Mouse (Mus musculus) skeletal muscle tissue, adult 2 months (tissue): Measurements from ENCODE around the gene Inpp4b.

Experiments used
- DNase-seq: peaks from one replicate; pipeline ENCODE4 v3.0.0-alpha.2; 2012; ENCODE audit warnings: low read depth, low spot score

Gene Inpp4b

GRCm38 (mm10) chr8:81703571-81704365 is 361.4 kb downstream of the Inpp4b start:
- no peak for DNase-seq

GRCm38 (mm10) chr8:81707436-81707835 is 365.1 kb downstream of the Inpp4b start:
- no peak for DNase-seq

GRCm38 (mm10) chr8:81731332-81731731 is 389.0 kb downstream of the Inpp4b start:
- no peak for DNase-seq

DNA sequence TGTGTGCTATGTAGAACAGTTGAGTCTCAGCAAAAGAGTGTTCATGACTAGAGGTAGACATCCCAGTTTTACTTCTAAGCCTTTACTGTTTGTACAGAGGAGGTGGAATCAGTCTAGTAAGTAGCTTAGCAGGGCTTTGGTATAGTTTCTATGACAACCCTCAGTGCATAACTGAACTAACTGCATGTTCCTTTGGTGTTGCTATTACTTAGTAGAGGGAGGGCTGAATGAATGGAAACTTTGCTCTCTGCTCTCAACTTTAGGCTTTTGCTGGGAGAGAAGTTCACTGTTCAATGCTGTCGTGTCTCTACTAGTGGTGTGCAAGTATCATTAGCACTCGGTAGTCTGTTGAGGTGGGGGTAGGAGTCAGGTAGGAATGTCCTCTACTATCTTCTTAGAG is 393.3 kb downstream of the Inpp4b start:
- no peak for DNase-seq

GRCm38 (mm10) chr8:81736103-81736502 is 393.7 kb downstream of the Inpp4b start:
- no peak for DNase-seq

GRCm38 (mm10) chr8:81742588-81742987 is 400.2 kb downstream of the Inpp4b start:
- DNase-seq = no peak

DNA sequence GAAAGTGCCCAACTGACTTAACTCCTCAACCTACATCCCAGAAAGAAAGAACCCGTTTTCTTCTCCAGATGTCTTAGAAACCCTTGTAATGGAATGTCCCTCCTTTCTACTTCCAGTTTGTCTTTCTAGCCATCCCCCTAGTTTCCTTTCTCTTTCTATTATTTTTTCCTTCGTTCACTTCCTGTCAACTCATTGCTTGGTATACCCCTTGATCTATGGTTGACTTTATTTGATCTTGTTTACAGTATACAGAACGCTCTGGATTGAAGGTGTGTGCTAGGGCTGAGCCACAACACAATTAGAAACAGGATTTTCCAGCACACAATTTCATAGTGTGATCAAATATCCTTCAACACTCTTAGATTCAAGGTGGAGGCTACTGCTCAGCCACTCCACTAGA is 400.7 kb downstream of the Inpp4b start:
- DNase-seq = no peak

GRCm38 (mm10) chr8:81745439-81745838 is 403.1 kb downstream of the Inpp4b start:
- DNase-seq = no peak

GRCm38 (mm10) chr8:81751159-81751558 is 408.8 kb downstream of the Inpp4b start:
- DNase-seq = no peak

DNA sequence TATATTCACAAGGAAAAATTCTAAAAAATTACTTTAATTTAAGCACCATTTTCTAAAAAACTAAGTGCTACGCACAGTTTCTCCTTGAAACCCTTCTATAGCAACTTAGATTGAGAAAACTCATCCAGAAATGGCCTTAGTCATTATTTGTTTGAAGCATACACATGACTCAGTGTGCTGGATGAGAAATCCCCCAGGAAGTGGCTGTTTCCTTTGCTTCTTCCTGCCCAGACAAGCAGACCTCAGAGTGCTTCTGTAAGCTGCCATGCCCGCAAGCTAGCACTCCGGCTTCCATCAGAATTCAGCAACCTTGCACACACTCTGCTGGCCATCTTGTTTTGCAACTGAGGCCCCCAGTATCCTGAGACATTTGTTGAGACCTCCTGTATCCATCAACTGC is 414.3 kb downstream of the Inpp4b start:
- DNase-seq = no peak

GRCm38 (mm10) chr8:81757580-81758144 is 415.3 kb downstream of the Inpp4b start:
- DNase-seq = no peak

- DNase-seq = no peak
These were observed 419.1 kb downstream of the Inpp4b start for GRCm38 (mm10) chr8:81761466-81761865.

DNA sequence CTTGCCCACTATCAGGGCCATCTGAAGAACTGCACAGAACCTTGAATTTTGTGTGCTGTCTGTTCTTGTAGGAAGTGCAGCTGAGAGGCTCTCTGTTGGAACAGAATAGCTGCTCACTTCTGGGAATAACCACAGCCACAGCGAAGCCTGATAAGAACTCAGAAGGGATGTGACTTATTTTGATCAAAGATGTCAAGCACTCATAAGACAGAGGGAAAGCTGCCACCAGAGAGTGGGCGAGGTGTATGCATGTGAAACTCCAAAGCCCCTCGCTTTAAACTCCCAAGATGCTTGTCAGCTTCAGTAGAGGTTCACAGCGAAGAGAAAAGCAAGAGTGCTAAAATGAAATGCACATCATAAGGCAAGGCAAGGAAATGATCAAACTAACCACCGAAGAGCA is 423.7 kb downstream of the Inpp4b start:
- DNase-seq = no peak

DNA sequence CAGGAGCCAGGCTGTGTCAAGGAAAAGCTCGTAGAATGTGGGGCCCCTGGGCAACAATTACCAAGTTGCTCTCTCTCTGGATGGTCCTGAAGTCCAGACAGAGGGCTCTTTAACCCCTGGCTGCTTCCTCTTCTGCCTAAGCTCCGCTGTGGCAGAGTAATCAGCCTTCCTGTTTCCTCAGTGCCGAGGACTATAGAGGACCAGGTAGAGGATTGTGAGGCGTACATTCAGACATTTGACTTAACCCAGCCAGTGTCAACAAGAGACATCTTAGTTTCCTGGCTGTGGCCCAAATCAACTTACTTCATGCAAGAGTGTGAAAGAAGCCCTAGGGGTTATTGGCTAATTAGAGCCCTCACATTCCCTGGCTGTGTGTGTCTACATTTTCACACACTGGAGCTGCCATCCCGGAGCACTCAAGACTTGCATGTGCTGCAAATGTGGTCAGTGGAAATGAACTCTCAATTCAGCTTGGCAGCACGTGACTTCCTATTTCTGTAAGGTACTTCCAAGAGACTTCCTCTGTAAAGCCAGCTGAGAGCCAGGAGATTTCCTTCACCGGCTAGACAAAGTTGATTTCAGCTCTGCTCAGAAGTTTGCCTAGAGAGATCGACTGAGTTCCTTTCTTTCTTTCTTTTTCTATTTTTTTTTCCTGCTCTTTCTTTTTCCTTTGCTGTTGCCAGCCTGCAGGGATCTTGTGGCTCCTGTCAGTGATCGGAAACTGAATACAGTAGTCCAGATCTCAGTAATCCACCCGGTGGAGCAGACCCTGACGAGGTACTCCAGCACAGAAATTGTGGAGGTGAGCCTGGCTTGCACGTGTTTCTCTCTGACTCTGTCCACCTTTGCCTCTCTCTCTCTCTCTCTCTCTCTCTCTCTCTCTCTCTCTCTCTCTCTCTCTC is 425.3 kb downstream of the Inpp4b start:
- DNase-seq = peak; percentile 38

DNA sequence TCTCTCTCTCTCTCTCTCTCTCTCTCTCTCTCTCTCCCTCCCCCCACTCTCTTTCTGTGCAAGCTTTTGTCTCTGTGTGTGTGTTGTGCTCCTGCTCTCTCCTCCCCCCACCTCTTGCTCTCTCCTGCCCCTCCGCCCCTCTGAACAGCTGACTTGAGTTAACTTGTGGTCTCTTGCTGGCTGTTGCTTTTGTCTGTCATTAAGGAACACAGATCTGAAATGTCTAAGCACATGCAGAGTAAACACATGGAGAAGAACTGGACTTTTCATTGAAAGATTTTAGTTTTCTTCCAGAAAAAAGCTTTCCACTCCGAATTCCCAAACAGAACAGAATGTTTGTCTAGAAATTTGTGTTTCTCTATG is 425.9 kb downstream of the Inpp4b start:
- no peak for DNase-seq

- no peak for DNase-seq
These were observed 426.5 kb downstream of the Inpp4b start for GRCm38 (mm10) chr8:81768731-81769445.

DNA sequence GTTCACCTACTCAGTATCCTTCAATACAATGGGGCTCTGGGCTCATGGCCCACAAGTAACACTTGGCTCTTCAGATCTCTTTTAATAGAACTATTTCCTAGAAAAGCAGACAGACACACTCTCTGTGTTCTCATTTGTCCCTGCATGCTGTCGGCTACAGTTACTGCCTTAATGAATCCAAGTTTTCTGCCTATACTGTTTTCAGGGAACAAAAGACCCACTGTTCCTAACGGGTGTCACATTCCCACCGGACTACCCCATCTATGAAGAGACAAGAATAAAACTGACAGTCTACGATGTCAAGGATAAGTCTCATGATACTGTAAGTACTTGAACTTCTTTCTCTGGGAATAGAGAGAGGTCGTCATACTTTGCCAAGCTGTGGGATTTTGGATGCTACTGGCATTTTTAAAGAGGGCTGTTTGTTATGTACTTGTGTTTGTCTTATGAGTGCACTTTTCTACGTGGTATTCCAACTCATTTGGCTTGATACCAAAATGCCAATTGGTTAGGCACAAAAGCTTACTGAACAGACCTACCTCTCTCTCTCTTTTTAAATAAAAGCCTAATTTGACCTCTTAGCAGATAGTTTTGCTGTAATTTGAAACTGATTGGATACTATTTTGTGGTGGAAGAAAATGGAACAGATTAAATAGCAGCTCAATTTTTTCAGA is 428.4 kb downstream of the Inpp4b start:
- no peak for DNase-seq

GRCm38 (mm10) chr8:81772855-81773254 is 430.5 kb downstream of the Inpp4b start:
- DNase-seq = no peak

- DNase-seq = no peak
These were observed 431.1 kb downstream of the Inpp4b start for GRCm38 (mm10) chr8:81773305-81773965.

GRCm38 (mm10) chr8:81774010-81774409 is 431.7 kb downstream of the Inpp4b start:
- no peak for DNase-seq

DNA sequence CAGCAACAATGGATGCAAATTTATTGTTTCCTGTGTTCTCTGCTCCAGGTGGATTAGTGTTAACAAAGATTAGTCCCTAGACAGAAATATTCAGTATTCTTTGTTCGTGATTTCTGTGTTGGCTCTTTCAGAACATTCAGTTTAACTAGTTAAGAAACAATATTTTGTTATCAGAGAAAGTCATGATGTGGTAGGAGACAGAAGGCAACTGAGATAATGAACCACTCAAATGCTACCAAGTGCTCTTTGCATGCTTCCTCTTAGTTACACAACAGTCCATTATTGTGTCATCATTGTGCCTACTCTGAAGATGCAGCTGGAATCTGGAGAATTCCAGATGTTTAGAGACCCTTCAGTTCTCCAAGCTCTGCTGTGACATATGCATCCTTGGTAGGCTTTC is 432.1 kb downstream of the Inpp4b start:
- no peak for DNase-seq
